Mouse (Mus musculus) hindbrain, embryonic 11.5 days (tissue): ENCODE results near the gene Cryaa. TPM values are rescaled to one million over a fixed set of nuclear protein-coding genes. Genes with fewer than 3 reads are reported as not detected.
A peak's percentile ranks its signal among the peaks of the same experiment; 100 is the strongest.

Experiments used
- ATAC-seq: fragments of 200-750 bp; cut with Nextera tagmentation; 2 replicates; pipeline ENCODE4 v1.8.0; 2017; ENCODE audit warnings: mild to moderate bottlenecking, moderate TSS enrichment, moderate library complexity; ENCODE audit not compliant: low FRiP score
- DNase-seq: peaks from one replicate; pipeline ENCODE4 v3.0.0-alpha.2; 2015; ENCODE audit warnings: low spot score
- H3K27ac ChIP-seq: fragments of 300-500 bp; sonication (generic); 2 replicates; pipeline ENCODE4 v1.5.1; 2014; ENCODE audit warnings: mild to moderate bottlenecking, low read depth, low read length
- H3K27me3 ChIP-seq: fragments of 300-500 bp; sonication (generic); 2 replicates; pipeline ENCODE4 v1.6.1; 2014; ENCODE audit warnings: mild to moderate bottlenecking, low read length, moderate library complexity, mixed read lengths; ENCODE audit not compliant: control insufficient read depth, insufficient read depth
- H3K36me3 ChIP-seq: fragments of 300-500 bp; sonication (generic); 2 replicates; pipeline ENCODE4 v1.6.1; 2014; ENCODE audit warnings: mild to moderate bottlenecking, low read length, moderate library complexity, mixed read lengths; ENCODE audit not compliant: control insufficient read depth, insufficient read depth
- H3K4me1 ChIP-seq: fragments of 300-500 bp; sonication (generic); replicated peaks from 2 replicates; pipeline ENCODE4 v1.6.1; 2014; ENCODE audit warnings: low read length, mixed read lengths; ENCODE audit not compliant: control insufficient read depth, insufficient read depth
- H3K4me2 ChIP-seq: fragments of 300-500 bp; sonication (generic); replicated peaks from 2 replicates; pipeline ENCODE4 v1.6.1; 2014; ENCODE audit warnings: mild to moderate bottlenecking, low read depth, low read length
- H3K4me3 ChIP-seq: fragments of 300-500 bp; sonication (generic); 2 replicates; pipeline ENCODE4 v1.5.1; 2014; ENCODE audit warnings: low read depth, low read length
- H3K9ac ChIP-seq: fragments of 300-500 bp; sonication (generic); 2 replicates; pipeline ENCODE4 v1.6.1; 2014; ENCODE audit warnings: low read depth, low read length
- H3K9me3 ChIP-seq: fragments of 300-500 bp; sonication (generic); 2 replicates; pipeline ENCODE4 v1.6.1; 2016; ENCODE audit warnings: low read length; ENCODE audit not compliant: control insufficient read depth
- WGBS: fragments of 180-500 bp; shearing (Covaris S2); extraction: QIAGEN DNeasy Blood & Tissue Kit; methylation state at CpG from one replicate; pipeline ENCODE4 v1.1.7; 2014; 5-methylcytosine and 5-hydroxymethylcytosine counted together
- polyA plus RNA-seq: library from polyadenylated mRNA; unstranded; fragments of >200 nt; fragmentation: Nextera tagmentation; extraction: Ambion mirVana; gene quantifications from 2 replicates; pipeline ENCODE4 v1.2.1, GENCODE M21; 2014

The Cryaa gene
- polyA plus RNA-seq, 1 experiment from 2014 or later, result not detected

GRCm38 (mm10) chr17:31671698-31672097 lies 5.9 kb upstream of the Cryaa start:
- Histone ChIP-seq H3K4me1 (0 out of 2 replicates have a peak, but pooled peaks cover 3% of the 10 kb centered on the region), H3K27me3 (no peaks in the 10 kb centered on the region), H3K4me3 (no peak overlapping the region), H3K27ac (no peak overlapping the region), H3K9me3 (no peaks in the 10 kb centered on the region), H3K4me2 (no peak overlapping the region), H3K36me3 (no peaks in the 10 kb centered on the region), H3K9ac (no peak overlapping the region)
- 65% methylated on average over 8 of the region's 8 CpGs for WGBS
- no peak for ATAC-seq
- DNase-seq, result no peak

- no peak for ATAC-seq
These were observed 5.3 kb upstream of the Cryaa start for GRCm38 (mm10) chr17:31672279-31672678.

GRCm38 (mm10) chr17:31674426-31674825 lies 3.2 kb upstream of the Cryaa start:
- no peaks in the 10 kb centered on the region for H3K9me3 ChIP-seq
- 71% methylated on average over 1 of the region's 1 CpGs for WGBS

More at GRCm38 (mm10) chr17:31672279-31672678, 5.3 kb upstream of the Cryaa start:
- H3K4me2 ChIP-seq, result no peak overlapping the region
- 0 out of 2 replicates have a peak, but pooled peaks cover 3% of the 10 kb centered on the region for H3K4me1 ChIP-seq
- H3K9ac ChIP-seq, result no peak overlapping the region
- no peaks in the 10 kb centered on the region for H3K27me3 ChIP-seq
- no peak for DNase-seq
- no peak overlapping the region for H3K27ac ChIP-seq
- no peaks in the 10 kb centered on the region for H3K36me3 ChIP-seq
- H3K9me3 ChIP-seq, result no peaks in the 10 kb centered on the region
- H3K4me3 ChIP-seq, result no peak overlapping the region
- WGBS, result 93% methylated on average over 12 of the region's 12 CpGs

GRCm38 (mm10) chr17:31680450-31680849 lies 2.8 kb downstream of the Cryaa start:
- no peak overlapping the region for H3K27ac ChIP-seq
- no peaks in the 10 kb centered on the region for H3K36me3 ChIP-seq
- ATAC-seq (no peak), DNase-seq (no peak)
- no peak overlapping the region for H3K9ac ChIP-seq
- H3K27me3 ChIP-seq, result no peaks in the 10 kb centered on the region
- H3K9me3 ChIP-seq, result no peaks in the 10 kb centered on the region
- 78% methylated on average over 2 of the region's 2 CpGs for WGBS
- no peak overlapping the region for H3K4me2 ChIP-seq
- H3K4me3 ChIP-seq, result no peak overlapping the region
- no peaks in the 10 kb centered on the region for H3K4me1 ChIP-seq

More at GRCm38 (mm10) chr17:31674426-31674825, 3.2 kb upstream of the Cryaa start:
- Histone ChIP-seq H3K4me1 (0 out of 2 replicates have a peak, but pooled peaks cover 3% of the 10 kb centered on the region), H3K4me2 (no peak overlapping the region), H3K27me3 (no peaks in the 10 kb centered on the region), H3K9ac (no peak overlapping the region), H3K27ac (no peak overlapping the region), H3K36me3 (no peaks in the 10 kb centered on the region), H3K4me3 (no peak overlapping the region)
- ATAC-seq (no peak), DNase-seq (no peak)

GRCm38 (mm10) chr17:31685514-31686224 lies 8.1 kb downstream of the Cryaa start:
- WGBS, result 19% methylated on average over 17 of the region's 17 CpGs
- no peak overlapping the region for H3K4me2 ChIP-seq
- no peaks in the 10 kb centered on the region for H3K4me1 ChIP-seq
- H3K9me3 ChIP-seq, result no peaks in the 10 kb centered on the region
- H3K9ac ChIP-seq, result peak overlapping the region; percentile 31; the same call in 1 of the 2 replicates
- no peak overlapping the region for H3K4me3 ChIP-seq
- DNase-seq (peak; percentile 91), ATAC-seq (peak; percentile 61)
- no peaks in the 10 kb centered on the region for H3K36me3 ChIP-seq
- H3K27ac ChIP-seq, result no peak overlapping the region; the same call in 1 of the 2 replicates
- H3K27me3 ChIP-seq, result no peaks in the 10 kb centered on the region

- no peaks in the 10 kb centered on the region for H3K4me1 ChIP-seq
- no peak overlapping the region; the same call in 1 of the 2 replicates for H3K27ac ChIP-seq
- H3K4me2 ChIP-seq, result no peak overlapping the region
- no peak for DNase-seq
- no peaks in the 10 kb centered on the region for H3K9me3 ChIP-seq
- H3K4me3 ChIP-seq, result no peak overlapping the region
- 44% methylated on average over 3 of the region's 3 CpGs for WGBS
- H3K36me3 ChIP-seq, result no peaks in the 10 kb centered on the region
- H3K9ac ChIP-seq, result peak overlapping the region; percentile 31; the same call in 1 of the 2 replicates
- H3K27me3 ChIP-seq, result no peaks in the 10 kb centered on the region
- no peak for ATAC-seq
These were observed 8.6 kb downstream of the Cryaa start for GRCm38 (mm10) chr17:31686225-31686564.

- no peaks in the 10 kb centered on the region for H3K9me3 ChIP-seq
These were observed 10.5 kb downstream of the Cryaa start for GRCm38 (mm10) chr17:31688112-31688511.

GRCm38 (mm10) chr17:31689606-31690005 lies 12.0 kb downstream of the Cryaa start:
- DNase-seq, result no peak
- Histone ChIP-seq H3K4me2 (no peak overlapping the region), H3K4me3 (no peak overlapping the region), H3K4me1 (0 out of 2 replicates have a peak, but pooled peaks cover 3% of the 10 kb centered on the region), H3K36me3 (no peaks in the 10 kb centered on the region), H3K27ac (no peak overlapping the region), H3K9ac (no peak overlapping the region), H3K27me3 (no peaks in the 10 kb centered on the region), H3K9me3 (no peaks in the 10 kb centered on the region)
- no peak for ATAC-seq
- WGBS, result 86% methylated on average over 1 of the region's 1 CpGs

More at GRCm38 (mm10) chr17:31688112-31688511, 10.5 kb downstream of the Cryaa start:
- Histone ChIP-seq H3K4me3 (no peak overlapping the region), H3K9ac (no peak overlapping the region), H3K4me2 (no peak overlapping the region), H3K4me1 (no peaks in the 10 kb centered on the region), H3K36me3 (no peaks in the 10 kb centered on the region), H3K27ac (no peak overlapping the region), H3K27me3 (no peaks in the 10 kb centered on the region)
- ATAC-seq (no peak), DNase-seq (no peak)
- WGBS, result 82% methylated on average over 9 of the region's 9 CpGs

- H3K4me3 ChIP-seq, result no peak overlapping the region
- no peak overlapping the region for H3K27ac ChIP-seq
- H3K9ac ChIP-seq, result no peak overlapping the region
- no peaks in the 10 kb centered on the region for H3K9me3 ChIP-seq
- H3K4me2 ChIP-seq, result no peak overlapping the region; the same call in 1 of the 2 replicates
- WGBS, result 50% methylated on average over 5 of the region's 5 CpGs
- ATAC-seq, result no peak; the same call in 1 of the 2 replicates
- no peaks in the 10 kb centered on the region for H3K36me3 ChIP-seq
- DNase-seq, result no peak
- H3K27me3 ChIP-seq, result no peaks in the 10 kb centered on the region
- H3K4me1 ChIP-seq, result 0 out of 2 replicates have a peak, but pooled peaks cover 3% of the 10 kb centered on the region
These were observed 15.3 kb downstream of the Cryaa start for GRCm38 (mm10) chr17:31692918-31693317.
